Mouse (Mus musculus) c-Kit-negative CD71-positive TER-119-positive erythroid progenitor cells, embryonic 14.5 days (primary cell): ENCODE data around the gene Nfatc4.

ENCODE experiments used
- DNase-seq: peaks from one replicate; pipeline ENCODE4 v3.0.0-alpha.2; 2013; ENCODE audit warnings: low read depth, low spot score

The Nfatc4 gene

DNA sequence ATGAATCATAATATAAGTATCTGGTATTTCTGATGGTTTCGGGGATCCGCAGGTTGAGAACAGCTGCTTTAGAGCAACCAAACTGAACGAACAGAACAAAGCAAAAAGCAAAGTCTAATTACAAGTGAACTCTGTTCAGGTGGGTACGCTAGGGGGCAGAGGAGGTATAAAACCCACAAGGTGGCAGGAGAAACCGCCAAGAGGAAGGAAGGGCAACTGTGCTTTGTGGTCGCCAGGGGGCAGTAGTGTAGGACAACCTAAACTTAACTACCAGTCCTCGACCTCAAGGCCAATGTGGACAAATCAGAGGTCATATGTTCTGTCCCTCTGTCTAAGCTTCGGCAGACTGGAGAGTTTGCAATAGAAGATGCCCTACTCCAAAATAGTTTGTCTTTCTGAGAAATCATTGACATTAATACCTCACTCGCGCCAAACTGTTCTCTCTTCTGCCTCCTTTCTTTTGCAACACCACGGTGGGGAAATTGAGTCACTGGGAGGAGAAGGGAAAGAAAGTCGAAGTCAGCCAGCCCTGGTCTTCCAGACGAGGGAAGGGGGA, 431 bp upstream of the Nfatc4 start:
- DNase-seq: peak; percentile 16

- no peak for DNase-seq
Measured at GRCm38 (mm10) chr14:55824001-55824480, 1.1 kb downstream of the Nfatc4 start.

- DNase-seq: no peak
Measured at GRCm38 (mm10) chr14:55824481-55825215, 1.7 kb downstream of the Nfatc4 start.

- DNase-seq: no peak
Measured at GRCm38 (mm10) chr14:55825216-55826051, 2.5 kb downstream of the Nfatc4 start.

GRCm38 (mm10) chr14:55826142-55826541, 3.2 kb downstream of the Nfatc4 start:
- DNase-seq: no peak

- no peak for DNase-seq
Measured at GRCm38 (mm10) chr14:55826551-55827340, 3.8 kb downstream of the Nfatc4 start.

GRCm38 (mm10) chr14:55828716-55829263, 5.8 kb downstream of the Nfatc4 start:
- no peak for DNase-seq

DNA sequence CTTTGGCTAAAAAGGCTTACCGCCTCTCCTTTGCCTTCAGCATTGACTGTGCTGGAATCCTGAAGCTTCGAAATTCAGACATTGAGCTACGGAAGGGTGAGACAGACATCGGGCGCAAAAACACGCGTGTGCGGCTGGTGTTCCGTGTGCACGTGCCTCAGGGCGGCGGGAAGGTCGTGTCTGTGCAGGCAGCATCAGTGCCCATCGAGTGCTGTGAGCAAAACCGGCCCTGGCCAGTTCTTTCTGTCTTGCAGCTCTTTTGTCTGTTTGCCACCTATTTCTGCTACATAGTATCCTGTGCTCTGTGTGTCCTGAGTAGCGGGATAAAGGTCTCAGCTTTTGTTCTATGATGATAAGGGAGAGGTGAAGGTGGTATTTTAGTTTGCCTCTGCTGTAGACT, 6.9 kb downstream of the Nfatc4 start:
- DNase-seq: no peak

- DNase-seq: no peak
Measured at GRCm38 (mm10) chr14:55830331-55830730, 7.4 kb downstream of the Nfatc4 start.

GRCm38 (mm10) chr14:55833126-55833525, 10.2 kb downstream of the Nfatc4 start:
- DNase-seq: no peak

DNA sequence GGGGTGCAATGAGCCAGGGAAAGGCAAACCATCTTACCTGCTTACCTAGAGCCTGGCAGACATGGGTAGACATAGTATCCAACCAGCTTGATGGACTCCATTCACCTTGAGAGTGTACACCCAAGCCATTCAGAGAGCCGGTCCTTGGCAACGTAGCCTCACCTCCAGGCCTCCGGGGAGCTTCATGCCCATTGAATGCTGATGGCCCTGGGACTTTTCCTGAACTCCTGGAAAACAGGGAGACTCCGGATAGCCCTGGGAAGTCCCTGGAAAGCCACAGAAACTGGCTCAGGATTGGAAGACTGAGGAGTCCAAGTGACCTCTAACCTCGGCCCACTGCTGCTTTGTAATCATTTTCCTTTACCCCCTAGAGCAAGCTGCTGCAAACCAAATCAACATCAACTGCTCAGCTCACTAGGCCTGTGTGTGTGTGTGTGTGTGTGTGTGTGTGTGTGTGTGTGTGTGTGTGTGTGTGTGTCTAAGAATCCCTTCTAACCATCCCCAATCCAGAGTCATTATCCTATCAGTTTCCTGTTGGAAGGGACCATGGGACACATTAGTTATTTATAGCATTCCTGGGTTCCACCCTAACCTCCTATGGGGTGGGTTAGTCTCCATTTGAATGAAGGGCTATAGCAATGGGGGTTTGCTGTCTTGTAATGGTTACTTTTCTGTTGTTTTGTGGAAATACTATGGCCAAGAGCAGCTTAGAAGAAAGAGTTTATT, 12.0 kb downstream of the Nfatc4 start:
- DNase-seq: no peak

DNA sequence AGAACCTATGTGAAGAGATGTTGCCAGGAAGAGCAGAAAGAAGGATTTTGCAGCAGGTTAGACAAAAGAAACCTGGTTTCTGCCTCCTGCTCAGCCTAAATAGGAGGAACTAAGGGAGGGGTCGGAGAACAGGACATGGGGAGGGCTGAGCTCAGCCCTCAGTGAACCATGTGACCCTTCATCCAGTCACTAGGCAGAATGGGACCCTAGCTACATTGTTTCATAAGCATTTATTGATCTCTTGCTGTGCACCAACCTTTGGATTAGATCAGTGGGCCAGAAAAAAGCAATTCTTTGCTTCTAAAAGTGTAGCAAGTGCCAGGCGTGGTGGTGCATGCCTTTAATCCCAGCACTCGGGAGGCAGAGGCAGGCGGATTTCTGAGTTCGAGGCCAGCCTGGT, 15.4 kb downstream of the Nfatc4 start:
- DNase-seq: no peak

DNA sequence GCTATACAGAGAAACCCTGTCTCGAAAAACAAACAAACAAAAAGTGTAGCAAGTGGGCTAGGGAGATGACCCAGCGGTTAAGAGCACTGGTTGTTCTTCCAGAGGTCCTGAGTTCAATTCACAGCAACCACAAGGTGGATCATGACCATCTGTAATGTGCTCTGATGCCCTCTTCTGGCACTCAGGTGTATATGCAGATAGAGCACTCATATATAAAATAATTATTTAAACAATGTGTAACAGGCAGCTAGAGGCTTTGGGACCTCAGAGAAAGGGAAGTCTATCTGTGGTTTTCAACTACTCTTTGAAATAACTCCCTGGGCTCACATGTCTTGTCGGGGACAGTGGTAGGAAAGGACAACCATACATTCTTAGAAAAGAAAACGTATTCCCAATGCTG, 15.8 kb downstream of the Nfatc4 start:
- DNase-seq: no peak

GRCm38 (mm10) chr14:55840853-55841366, 18.0 kb downstream of the Nfatc4 start:
- no peak for DNase-seq

- DNase-seq: no peak
Measured at GRCm38 (mm10) chr14:55842794-55843193, 19.9 kb downstream of the Nfatc4 start.

DNA sequence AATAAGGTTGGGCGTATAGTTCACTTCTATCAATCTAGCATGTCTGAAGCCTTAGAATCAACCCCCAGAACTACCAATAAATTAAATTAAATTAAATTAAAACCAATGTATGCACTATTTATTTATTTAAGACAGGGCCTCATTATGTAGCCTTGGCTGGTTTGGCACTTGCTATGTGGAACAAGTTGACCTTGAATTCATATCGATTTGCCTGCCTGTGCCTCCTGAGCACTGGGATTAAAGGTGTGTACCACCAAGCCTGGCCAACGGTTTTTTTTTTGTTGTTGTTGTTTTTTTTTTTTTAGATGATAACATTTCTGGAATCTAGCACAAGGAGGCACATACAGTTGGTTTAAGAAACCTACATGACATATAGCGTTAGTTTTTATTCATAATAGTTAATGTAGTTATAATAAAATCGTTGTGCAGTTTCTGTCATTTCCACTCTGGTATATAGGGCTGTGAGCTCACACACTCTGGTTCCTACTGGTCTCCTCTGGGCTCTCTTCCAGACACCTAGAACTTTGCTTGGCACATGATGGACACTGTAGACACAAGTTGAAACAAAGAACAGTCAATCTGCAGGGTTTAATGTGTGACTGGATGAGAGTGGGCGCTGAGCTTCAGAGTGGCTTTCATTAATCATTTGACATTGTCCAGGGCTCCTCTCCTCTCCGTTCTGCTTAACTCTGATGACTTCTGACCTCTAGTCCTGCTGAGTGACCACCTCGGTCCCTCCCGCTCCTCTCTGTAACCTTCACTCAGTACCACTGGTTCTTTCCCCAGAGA, 22.8 kb downstream of the Nfatc4 start:
- DNase-seq: no peak

DNA sequence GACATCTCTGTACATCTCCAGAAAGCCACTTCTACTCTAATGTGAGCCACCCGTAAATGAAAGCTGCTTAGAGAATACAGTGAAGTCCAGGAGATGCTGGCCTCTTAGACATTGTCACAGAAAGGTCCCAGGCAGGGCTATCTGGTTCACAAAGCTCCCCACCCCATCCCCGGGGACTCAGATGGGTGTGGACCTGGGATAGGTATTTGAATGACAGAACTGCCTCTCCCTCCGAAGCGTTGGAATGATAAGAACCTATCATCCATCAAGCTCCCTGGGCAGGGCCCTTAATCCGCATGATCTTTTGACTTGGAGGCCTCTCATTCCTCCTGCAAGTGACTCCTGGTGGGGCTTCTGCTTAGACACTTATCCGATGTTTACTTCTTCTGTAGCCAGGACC, 27.9 kb downstream of the Nfatc4 start:
- DNase-seq: no peak

- no peak for DNase-seq
Measured at GRCm38 (mm10) chr14:55852646-55853551, 30.0 kb downstream of the Nfatc4 start.
